Mouse (Mus musculus) hindbrain, embryonic 11.5 days (tissue): ENCODE data around the gene Faah. TPM values are rescaled to one million over a fixed set of nuclear protein-coding genes. Genes with fewer than 3 reads are reported as not detected.

Source experiments
- ATAC-seq: fragments of 200-750 bp; cut with Nextera tagmentation; 2 replicates; pipeline ENCODE4 v1.8.0; 2017; ENCODE audit warnings: mild to moderate bottlenecking, moderate TSS enrichment, moderate library complexity; ENCODE audit not compliant: low FRiP score
- DNase-seq: peaks from one replicate; pipeline ENCODE4 v3.0.0-alpha.2; 2015; ENCODE audit warnings: low spot score
- H3K27ac ChIP-seq: fragments of 300-500 bp; sonication (generic); 2 replicates; pipeline ENCODE4 v1.5.1; 2014; ENCODE audit warnings: mild to moderate bottlenecking, low read depth, low read length
- H3K27me3 ChIP-seq: fragments of 300-500 bp; sonication (generic); 2 replicates; pipeline ENCODE4 v1.6.1; 2014; ENCODE audit warnings: mild to moderate bottlenecking, low read length, moderate library complexity, mixed read lengths; ENCODE audit not compliant: control insufficient read depth, insufficient read depth
- H3K36me3 ChIP-seq: fragments of 300-500 bp; sonication (generic); 2 replicates; pipeline ENCODE4 v1.6.1; 2014; ENCODE audit warnings: mild to moderate bottlenecking, low read length, moderate library complexity, mixed read lengths; ENCODE audit not compliant: control insufficient read depth, insufficient read depth
- H3K4me1 ChIP-seq: fragments of 300-500 bp; sonication (generic); replicated peaks from 2 replicates; pipeline ENCODE4 v1.6.1; 2014; ENCODE audit warnings: low read length, mixed read lengths; ENCODE audit not compliant: control insufficient read depth, insufficient read depth
- H3K4me2 ChIP-seq: fragments of 300-500 bp; sonication (generic); replicated peaks from 2 replicates; pipeline ENCODE4 v1.6.1; 2014; ENCODE audit warnings: mild to moderate bottlenecking, low read depth, low read length
- H3K4me3 ChIP-seq: fragments of 300-500 bp; sonication (generic); 2 replicates; pipeline ENCODE4 v1.5.1; 2014; ENCODE audit warnings: low read depth, low read length
- H3K9ac ChIP-seq: fragments of 300-500 bp; sonication (generic); 2 replicates; pipeline ENCODE4 v1.6.1; 2014; ENCODE audit warnings: low read depth, low read length
- H3K9me3 ChIP-seq: fragments of 300-500 bp; sonication (generic); 2 replicates; pipeline ENCODE4 v1.6.1; 2016; ENCODE audit warnings: low read length; ENCODE audit not compliant: control insufficient read depth
- WGBS: fragments of 180-500 bp; shearing (Covaris S2); extraction: QIAGEN DNeasy Blood & Tissue Kit; methylation state at CpG from one replicate; pipeline ENCODE4 v1.1.7; 2014; 5-methylcytosine and 5-hydroxymethylcytosine counted together
- polyA plus RNA-seq: library from polyadenylated mRNA; unstranded; fragments of >200 nt; fragmentation: Nextera tagmentation; extraction: Ambion mirVana; gene quantifications from 2 replicates; pipeline ENCODE4 v1.2.1, GENCODE M21; 2014

The Faah gene
- polyA plus RNA-seq, 1 experiment from 2014 or later, result 3.9 TPM

DNA sequence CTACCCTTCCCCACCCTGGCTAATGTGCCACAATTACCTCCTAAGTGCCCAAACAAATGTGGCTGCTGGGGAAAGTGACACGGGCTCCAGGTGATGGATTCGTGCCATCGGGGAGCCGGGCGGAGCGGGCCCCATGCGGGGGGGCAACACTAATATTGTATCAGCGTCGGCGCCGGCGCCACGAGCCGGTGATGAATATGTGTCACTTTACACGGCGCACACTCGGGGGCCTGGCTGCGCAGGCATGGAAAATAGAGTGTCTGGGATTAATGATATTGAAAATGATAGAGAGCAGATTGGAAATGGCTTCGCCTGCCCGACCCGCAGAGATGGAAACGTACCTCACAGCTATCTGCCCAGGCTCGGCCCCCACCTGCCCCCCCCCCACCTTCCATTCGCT, 45.2 kb downstream of the Faah start:
- Histone ChIP-seq H3K4me1 (peaks cover 2% of the 10 kb centered on the region), H3K36me3 (no peaks in the 10 kb centered on the region), H3K27me3 (peaks cover 47% of the 10 kb centered on the region), H3K4me3 (no peak overlapping the region), H3K27ac (no peak overlapping the region), H3K4me2 (no peak overlapping the region), H3K9ac (no peak overlapping the region), H3K9me3 (no peaks in the 10 kb centered on the region)
- no peak for DNase-seq
- ATAC-seq, result peak; percentile 50; the same call in 1 of the 2 replicates
- WGBS, result 58% methylated on average over 24 of the region's 24 CpGs

DNA sequence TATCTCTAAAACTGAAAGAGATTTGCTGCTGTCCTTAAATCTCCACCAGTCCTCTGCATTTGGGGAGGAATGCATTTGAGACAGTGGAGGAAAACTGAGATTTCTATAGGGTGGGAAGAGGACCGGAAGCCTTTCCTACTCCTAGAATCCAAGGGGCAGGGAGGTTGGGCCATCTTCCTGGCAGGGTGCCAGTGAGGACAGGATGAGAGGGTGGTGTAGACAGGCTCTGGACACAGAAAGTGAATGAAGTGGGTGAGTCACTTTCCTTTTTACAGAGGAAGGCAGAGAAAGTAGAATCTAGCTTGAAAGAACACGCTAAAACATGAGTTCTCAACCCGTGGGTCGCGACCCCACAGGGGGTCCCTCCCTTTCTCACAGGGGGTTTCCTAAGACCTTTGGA, 53.3 kb downstream of the Faah start:
- H3K27me3 ChIP-seq, result peaks cover 59% of the 10 kb centered on the region
- DNase-seq (no peak), ATAC-seq (no peak)
- H3K4me3 ChIP-seq, result no peak overlapping the region
- H3K27ac ChIP-seq, result no peak overlapping the region
- WGBS, result 16% methylated on average over 5 of the region's 5 CpGs
- peaks cover 5% of the 10 kb centered on the region for H3K4me1 ChIP-seq
- no peaks in the 10 kb centered on the region for H3K9me3 ChIP-seq
- no peaks in the 10 kb centered on the region for H3K36me3 ChIP-seq
- no peak overlapping the region for H3K4me2 ChIP-seq
- no peak overlapping the region for H3K9ac ChIP-seq

DNA sequence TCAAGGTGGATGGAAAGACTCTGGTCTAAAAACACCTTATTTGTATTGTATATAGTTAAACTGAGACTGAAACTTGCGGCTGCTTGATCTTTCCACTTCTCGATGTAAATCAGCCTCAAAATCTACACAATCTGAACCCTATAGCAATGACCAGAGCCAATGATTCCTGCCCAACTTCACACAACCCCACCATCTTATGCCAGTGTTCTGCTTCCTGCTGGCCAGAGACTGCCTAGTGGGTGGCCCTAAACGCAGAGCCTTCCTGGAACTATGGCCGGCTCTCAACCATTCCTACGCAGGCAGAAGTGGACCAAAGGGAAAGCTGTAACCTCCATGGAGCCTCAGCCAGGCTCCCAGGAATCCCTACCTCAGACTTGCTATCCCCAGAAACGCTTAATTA, 54.0 kb downstream of the Faah start:
- H3K9ac ChIP-seq, result no peak overlapping the region

DNA sequence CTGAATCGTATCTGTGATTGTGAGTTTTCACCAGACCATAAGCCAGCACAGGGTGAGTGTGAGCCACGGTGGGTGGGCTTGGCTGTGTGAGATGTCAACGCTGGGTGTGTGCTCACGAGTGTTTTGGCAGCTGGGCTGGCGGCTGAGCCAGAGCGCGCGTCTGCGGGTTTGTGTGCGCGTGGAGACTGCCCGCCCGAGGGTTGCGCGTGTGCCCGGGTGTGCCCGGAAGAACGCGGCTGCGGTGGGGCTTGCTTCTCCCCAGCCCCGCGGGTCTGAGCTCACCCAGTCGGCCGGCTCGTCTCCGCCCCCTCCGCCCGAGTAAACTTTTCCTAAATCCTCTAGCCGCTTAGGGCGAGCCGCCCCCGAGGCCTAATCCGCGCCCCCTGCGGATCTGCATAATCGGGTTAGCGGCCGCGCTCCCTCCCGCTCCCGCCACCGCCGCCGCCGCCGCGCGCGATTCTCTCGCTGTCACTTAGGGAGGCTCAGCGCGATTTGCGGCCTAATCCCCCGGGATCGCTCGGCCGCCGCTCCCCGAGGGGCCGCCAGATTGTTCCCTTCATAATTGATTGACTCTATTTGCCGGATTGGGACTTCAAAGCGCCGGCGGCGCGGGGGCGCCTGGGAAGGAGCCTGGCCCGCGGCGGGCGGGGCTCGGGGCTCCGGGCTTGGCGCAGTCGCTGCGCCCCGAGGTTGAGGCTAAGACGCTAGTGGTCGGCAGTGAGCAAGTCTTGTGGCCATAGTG, 54.9 kb downstream of the Faah start:
- peak overlapping the region; percentile 3 for H3K9ac ChIP-seq
- H3K27ac ChIP-seq, result no peak overlapping the region
- peak overlapping the region; percentile 56 for H3K4me2 ChIP-seq
- H3K4me3 ChIP-seq, result peak overlapping the region; percentile 46
- ATAC-seq, result peak; percentile 78
- DNase-seq, result peak; percentile 78
- H3K9me3 ChIP-seq, result no peaks in the 10 kb centered on the region
- peaks cover 5% of the 10 kb centered on the region for H3K4me1 ChIP-seq
- no peaks in the 10 kb centered on the region for H3K36me3 ChIP-seq
- peaks cover 47% of the 10 kb centered on the region for H3K27me3 ChIP-seq
- WGBS, result under 1% methylated on average over 79 of the region's 79 CpGs

More for the DNA sequence above, 54.0 kb downstream of the Faah start:
- no peaks in the 10 kb centered on the region for H3K36me3 ChIP-seq
- no peak; the same call in 1 of the 2 replicates for ATAC-seq
- peaks cover 5% of the 10 kb centered on the region for H3K4me1 ChIP-seq
- WGBS, result 10% methylated on average over 6 of the region's 6 CpGs
- peaks cover 55% of the 10 kb centered on the region for H3K27me3 ChIP-seq
- peak overlapping the region; percentile 56; the same call in 1 of the 2 replicates for H3K4me2 ChIP-seq
- DNase-seq, result no peak
- no peak overlapping the region for H3K4me3 ChIP-seq
- no peaks in the 10 kb centered on the region for H3K9me3 ChIP-seq
- no peak overlapping the region for H3K27ac ChIP-seq

DNA sequence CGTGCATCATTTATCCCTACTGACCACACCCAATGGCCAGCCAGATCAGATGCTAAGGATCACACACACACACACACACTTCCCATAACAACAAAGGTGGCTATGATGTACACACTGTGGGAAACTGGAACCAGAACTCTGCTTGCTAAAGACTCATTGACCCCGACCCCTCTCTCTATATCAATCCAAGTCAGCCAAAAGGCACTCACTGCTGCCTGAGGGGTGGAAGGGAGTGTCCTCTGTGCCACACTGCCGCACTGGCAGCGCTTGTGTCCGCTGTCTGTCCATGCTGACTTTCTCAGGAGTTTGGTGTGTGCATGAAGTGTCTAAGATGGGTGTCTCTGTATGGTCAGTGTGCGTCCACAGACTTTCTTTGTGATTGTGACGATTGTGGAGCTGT, 55.7 kb downstream of the Faah start:
- Histone ChIP-seq H3K9ac (no peak overlapping the region), H3K27me3 (peaks cover 42% of the 10 kb centered on the region), H3K36me3 (no peaks in the 10 kb centered on the region), H3K4me3 (no peak overlapping the region), H3K4me1 (peaks cover 5% of the 10 kb centered on the region), H3K4me2 (no peak overlapping the region), H3K27ac (no peak overlapping the region), H3K9me3 (no peaks in the 10 kb centered on the region)
- no peak for ATAC-seq
- WGBS, result 13% methylated on average over 7 of the region's 7 CpGs
- no peak for DNase-seq

DNA sequence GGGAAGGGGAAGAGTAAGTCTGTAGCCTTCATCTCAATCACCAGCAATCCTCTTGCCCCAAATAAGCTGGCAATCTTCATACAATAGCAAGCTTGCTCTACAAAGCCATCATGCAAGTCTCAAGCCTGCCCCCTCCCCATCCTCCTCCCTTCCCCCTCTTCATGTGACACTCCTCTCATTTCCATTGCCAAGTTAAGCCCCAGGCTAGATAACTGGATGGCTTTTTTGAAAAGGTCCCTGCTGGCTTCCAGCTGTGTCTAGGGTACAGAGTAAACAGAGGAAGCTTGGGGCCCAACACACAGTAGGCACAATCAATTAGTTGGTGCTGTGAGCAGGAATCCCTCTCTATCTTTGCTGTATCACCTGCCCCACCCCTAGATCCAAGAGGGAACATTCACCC, 58.2 kb downstream of the Faah start:
- Histone ChIP-seq H3K4me1 (peaks cover 9% of the 10 kb centered on the region), H3K27me3 (peaks cover 44% of the 10 kb centered on the region), H3K9me3 (no peaks in the 10 kb centered on the region), H3K4me3 (no peak overlapping the region), H3K9ac (no peak overlapping the region), H3K27ac (no peak overlapping the region), H3K36me3 (no peaks in the 10 kb centered on the region), H3K4me2 (no peak overlapping the region)
- DNase-seq, result no peak
- ATAC-seq, result no peak

DNA sequence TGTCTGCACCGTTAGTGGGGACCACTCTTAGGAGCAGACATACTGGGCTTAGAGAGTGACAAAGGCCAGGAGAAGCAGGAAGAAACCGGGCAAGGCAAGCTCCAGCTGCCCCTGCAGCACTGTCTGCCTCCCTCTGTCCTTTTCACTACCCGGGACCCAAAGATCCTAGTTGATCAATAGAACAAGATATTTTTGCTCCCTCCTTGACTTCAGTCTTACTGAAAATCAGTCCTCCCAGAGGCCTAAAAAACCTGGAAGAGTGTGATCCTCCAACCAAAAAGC, 62.3 kb downstream of the Faah start:
- Histone ChIP-seq H3K27ac (no peak overlapping the region), H3K27me3 (peaks cover 52% of the 10 kb centered on the region), H3K4me2 (peak overlapping the region; percentile 32), H3K9ac (no peak overlapping the region), H3K4me3 (peak overlapping the region; percentile 2; the same call in 1 of the 2 replicates), H3K9me3 (no peaks in the 10 kb centered on the region), H3K36me3 (no peaks in the 10 kb centered on the region), H3K4me1 (peaks cover 4% of the 10 kb centered on the region; the same call in 1 of the 2 replicates)
- WGBS, result 6% methylated on average over 3 of the region's 3 CpGs
- DNase-seq (no peak), ATAC-seq (no peak; the same call in 1 of the 2 replicates)

DNA sequence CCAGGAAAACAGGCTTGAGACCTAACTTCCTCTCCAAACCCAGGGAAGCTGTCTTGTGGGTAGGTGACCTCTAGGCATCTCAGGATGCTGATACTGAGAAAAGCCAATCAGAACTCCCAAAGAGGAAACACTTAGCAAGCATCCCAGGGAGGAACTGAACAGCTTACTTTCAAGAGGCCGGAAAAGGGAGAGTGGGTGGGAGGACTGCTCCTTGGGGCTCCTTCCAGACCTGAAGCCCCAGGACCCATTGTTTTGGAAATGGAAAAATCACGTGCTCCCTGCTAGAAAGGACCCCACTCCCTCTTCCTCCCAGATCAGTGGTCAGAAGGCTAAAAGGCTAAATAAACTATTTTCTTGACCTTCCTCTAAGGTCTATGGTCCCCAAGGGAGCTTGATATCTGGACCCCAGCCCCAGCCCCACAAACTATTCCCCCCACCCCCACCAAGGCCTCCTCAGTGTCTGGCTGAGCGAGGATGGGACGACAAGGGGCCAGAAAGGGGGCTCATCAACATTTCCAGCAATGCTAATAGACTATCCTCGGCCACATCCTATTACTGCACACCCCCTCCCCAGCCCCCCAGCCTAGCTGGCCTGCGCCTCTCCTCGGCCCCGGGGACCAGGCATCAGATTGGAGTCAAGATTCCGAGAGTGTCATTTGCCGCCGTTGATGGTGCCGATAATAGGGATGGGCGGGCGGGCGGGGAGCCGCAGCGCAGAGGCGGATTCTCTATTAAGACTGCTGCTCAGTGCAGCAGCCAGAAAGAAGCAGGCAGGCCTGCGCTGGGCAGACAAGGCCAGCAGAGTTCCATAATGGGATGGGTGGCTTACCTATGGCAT, 62.9 kb downstream of the Faah start:
- H3K9ac ChIP-seq, result peak overlapping the region; percentile 19; the same call in 1 of the 2 replicates
- ATAC-seq (peak; percentile 67), DNase-seq (no peak)
- WGBS, result 3% methylated on average over 19 of the region's 19 CpGs
- H3K4me2 ChIP-seq, result peak overlapping the region; percentile 32
- no peaks in the 10 kb centered on the region for H3K9me3 ChIP-seq
- peak overlapping the region; percentile 2; the same call in 1 of the 2 replicates for H3K4me3 ChIP-seq
- 0 out of 2 replicates have a peak overlapping the region, but pooled peaks have one; percentile 6 for H3K27ac ChIP-seq
- H3K36me3 ChIP-seq, result no peaks in the 10 kb centered on the region
- peaks cover 4% of the 10 kb centered on the region; the same call in 1 of the 2 replicates for H3K4me1 ChIP-seq
- H3K27me3 ChIP-seq, result peaks cover 54% of the 10 kb centered on the region
